Mouse (Mus musculus) megakaryocyte, embryonic 14.5 days (primary cell): Measurements from ENCODE around the gene Fam163a. TPM values are rescaled to one million over a fixed set of nuclear protein-coding genes. Genes with fewer than 3 reads are reported as not detected.
A peak's percentile ranks its signal among the peaks of the same experiment; 100 is the strongest.

Experiments
- H3K27me3 ChIP-seq: replicated peaks from 2 replicates; pipeline ENCODE3; 2012; ENCODE audit warnings: inconsistent platforms
- H3K36me3 ChIP-seq: replicated peaks from 2 replicates; pipeline ENCODE3; 2012; ENCODE audit warnings: low read length, inconsistent platforms, mixed read lengths
- H3K4me1 ChIP-seq: 2 replicates; pipeline ENCODE4 v1.6.1; 2012; ENCODE audit warnings: inconsistent platforms
- H3K4me3 ChIP-seq: replicated peaks from 2 replicates; pipeline ENCODE3; 2012; ENCODE audit warnings: moderate library complexity, mild to moderate bottlenecking, inconsistent platforms
- H3K9me3 ChIP-seq: 2 replicates; pipeline ENCODE4 v1.6.1; 2012; ENCODE audit warnings: inconsistent platforms
- FLI1 ChIP-seq: IDR thresholded peaks from 2 replicates; pipeline ENCODE4 v1.6.1; 2012; ENCODE audit warnings: low read length, inconsistent platforms, mixed read lengths
- GATA1 ChIP-seq: IDR thresholded peaks from 3 replicates; pipeline ENCODE4 v1.6.1; 2012; ENCODE audit warnings: mixed read lengths, low read length, inconsistent platforms, borderline replicate concordance
- polyA plus RNA-seq: library from polyadenylated mRNA; stranded (reverse); fragments of >175 nt; gene quantifications from 2 replicates; pipeline ENCODE4 v1.2.3, GENCODE M21; 2012; ENCODE audit warnings: low replicate concordance; ENCODE audit not compliant: insufficient read depth

Gene Fam163a
- polyA plus RNA-seq, 1 experiment = 0.87 TPM

- peaks cover 50% of the 10 kb centered on the region for H3K4me1 ChIP-seq
- H3K36me3 ChIP-seq = no peaks in the 10 kb centered on the region
- TF ChIP-seq FLI1 = no peak
- no peak for TF ChIP-seq GATA1
- peaks cover 69% of the 10 kb centered on the region for H3K27me3 ChIP-seq
- H3K9me3 ChIP-seq = peaks cover 25% of the 10 kb centered on the region
- H3K4me3 ChIP-seq = peak overlapping the region; percentile 90
Measured at GRCm38 (mm10) chr1:156203961-156204655, 718 bp downstream of the Fam163a start.

GRCm38 (mm10) chr1:156202661-156203060, 2.2 kb downstream of the Fam163a start:
- no peak for TF ChIP-seq FLI1
- TF ChIP-seq GATA1 = no peak
- H3K4me1 ChIP-seq = peaks cover 56% of the 10 kb centered on the region
- no peaks in the 10 kb centered on the region for H3K36me3 ChIP-seq
- H3K4me3 ChIP-seq = no peak overlapping the region
- peaks cover 25% of the 10 kb centered on the region for H3K9me3 ChIP-seq
- H3K27me3 ChIP-seq = peaks cover 69% of the 10 kb centered on the region

GRCm38 (mm10) chr1:156201069-156201468, 3.8 kb downstream of the Fam163a start:
- H3K27me3 ChIP-seq = peaks cover 63% of the 10 kb centered on the region
- H3K4me1 ChIP-seq = peaks cover 53% of the 10 kb centered on the region
- no peaks in the 10 kb centered on the region for H3K36me3 ChIP-seq
- H3K9me3 ChIP-seq = peaks cover 25% of the 10 kb centered on the region
- H3K4me3 ChIP-seq = no peak overlapping the region
- TF ChIP-seq GATA1 (no peak), FLI1 (no peak)

- TF ChIP-seq FLI1 = no peak
- TF ChIP-seq GATA1 = no peak
- Histone ChIP-seq H3K4me1 (peaks cover 18% of the 10 kb centered on the region), H3K36me3 (no peaks in the 10 kb centered on the region), H3K27me3 (peaks cover 32% of the 10 kb centered on the region), H3K4me3 (no peak overlapping the region), H3K9me3 (peaks cover 25% of the 10 kb centered on the region)
Measured at GRCm38 (mm10) chr1:156197588-156197987, 7.2 kb downstream of the Fam163a start.

GRCm38 (mm10) chr1:156193292-156193691, 11.5 kb downstream of the Fam163a start:
- no peaks in the 10 kb centered on the region for H3K9me3 ChIP-seq
- no peak overlapping the region for H3K4me3 ChIP-seq
- no peaks in the 10 kb centered on the region for H3K36me3 ChIP-seq
- H3K27me3 ChIP-seq = peaks cover 29% of the 10 kb centered on the region
- H3K4me1 ChIP-seq = peaks cover 15% of the 10 kb centered on the region
- TF ChIP-seq GATA1 (no peak), FLI1 (no peak)

- Histone ChIP-seq H3K4me1 (peaks cover 11% of the 10 kb centered on the region; the same call in 1 of the 2 replicates), H3K27me3 (peaks cover 29% of the 10 kb centered on the region), H3K9me3 (no peaks in the 10 kb centered on the region), H3K4me3 (no peak overlapping the region), H3K36me3 (no peaks in the 10 kb centered on the region)
- TF ChIP-seq GATA1 = no peak
- TF ChIP-seq FLI1 = no peak
Measured at GRCm38 (mm10) chr1:156192853-156193252, 12.0 kb downstream of the Fam163a start.

- H3K4me3 ChIP-seq = no peak overlapping the region
- peaks cover 18% of the 10 kb centered on the region for H3K4me1 ChIP-seq
- no peaks in the 10 kb centered on the region for H3K36me3 ChIP-seq
- TF ChIP-seq FLI1 (no peak), GATA1 (no peak)
- H3K27me3 ChIP-seq = peaks cover 23% of the 10 kb centered on the region
- H3K9me3 ChIP-seq = peaks cover 11% of the 10 kb centered on the region
Measured at GRCm38 (mm10) chr1:156186646-156187045, 18.2 kb downstream of the Fam163a start.

GRCm38 (mm10) chr1:156184158-156184571, 20.7 kb downstream of the Fam163a start:
- TF ChIP-seq FLI1 (no peak), GATA1 (no peak)
- no peaks in the 10 kb centered on the region for H3K36me3 ChIP-seq
- H3K4me1 ChIP-seq = peaks cover 40% of the 10 kb centered on the region
- peaks cover 16% of the 10 kb centered on the region for H3K27me3 ChIP-seq
- peaks cover 11% of the 10 kb centered on the region for H3K9me3 ChIP-seq
- H3K4me3 ChIP-seq = no peak overlapping the region

- Histone ChIP-seq H3K27me3 (peaks cover 11% of the 10 kb centered on the region), H3K4me3 (no peak overlapping the region), H3K4me1 (peaks cover 45% of the 10 kb centered on the region), H3K36me3 (no peaks in the 10 kb centered on the region), H3K9me3 (peaks cover 11% of the 10 kb centered on the region)
- TF ChIP-seq GATA1 = no peak
- no peak for TF ChIP-seq FLI1
Measured at GRCm38 (mm10) chr1:156183176-156183958, 21.5 kb downstream of the Fam163a start.

GRCm38 (mm10) chr1:156179875-156180274, 25.0 kb downstream of the Fam163a start:
- Histone ChIP-seq H3K4me3 (peak overlapping the region; percentile 18), H3K27me3 (peaks cover 4% of the 10 kb centered on the region), H3K36me3 (no peaks in the 10 kb centered on the region), H3K4me1 (peaks cover 51% of the 10 kb centered on the region), H3K9me3 (no peaks in the 10 kb centered on the region)
- no peak for TF ChIP-seq GATA1
- TF ChIP-seq FLI1 = no peak
